ENCODE assay signal across 9 mouse cellular contexts in the genomic region with DNA sequence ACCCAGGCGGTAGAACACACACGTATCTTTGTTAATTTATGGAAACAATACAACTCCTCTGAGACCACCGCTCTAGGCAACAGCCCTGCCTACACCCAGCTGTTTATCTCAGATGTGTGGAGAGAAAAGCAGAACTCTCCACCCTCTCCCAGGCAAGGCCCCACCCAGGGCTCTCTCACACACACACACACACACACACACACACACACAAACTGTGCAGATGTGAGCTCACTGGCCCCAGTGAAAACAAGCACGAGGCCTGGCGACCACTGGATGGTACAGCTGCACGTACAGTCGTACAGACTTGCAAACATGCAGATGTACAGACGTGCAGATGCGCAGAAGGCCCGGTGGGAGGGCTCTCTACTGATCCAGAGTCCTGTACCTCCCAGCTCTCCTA. TPM values are rescaled to one million over a fixed set of nuclear protein-coding genes. Genes with fewer than 3 reads are reported as not detected.
DNase-seq lines count a peak whose midpoint lies in the region; ATAC-seq and TF ChIP-seq lines count a peak whose summit lies in the region.
"Had no signal": no experiment of that assay in that cellular context is flagged by ENCODE, and none has a peak within 500 bp of the region (broad histone marks: within the 10 kb centered on the region; RNA-seq: fewer than 3 reads in every experiment).

No protein-coding gene starts in this region.

- H3K4me1 ChIP-seq in G1E (ENCODE audit: insufficient read depth, low read depth, low read length): peaks cover 30% of the 10 kb centered on the region
- peaks cover 7% of the 10 kb centered on the region; the same call in 1 of the 2 replicates for H3K4me1 ChIP-seq in neural tube, embryonic 14.5 days (ENCODE audit: control insufficient read depth, insufficient read depth, low read length)

- peaks cover 35% of the 10 kb centered on the region; the same call in 1 of the 2 replicates for H3K27me3 ChIP-seq in G1E (ENCODE audit: insufficient read depth, low read length)
- no peaks in the 10 kb centered on the region for H3K27me3 ChIP-seq in neural tube, embryonic 14.5 days (ENCODE audit: control insufficient read depth, insufficient read depth, low read length)

- 0 out of 2 replicates have a peak overlapping the region, but pooled peaks have one; percentile 16 for H3K9ac ChIP-seq in neural tube, embryonic 14.5 days (replicated peaks; ENCODE audit: low read depth, low read length)

- intact Hi-C loops in gastrocnemius, adult 2 months (cut with DNase I): no loop called here

- no peak for TF ChIP-seq CTCF in gastrocnemius, adult 2 months (IDR thresholded peaks at IDR 0.05)
- TF ChIP-seq CTCF in G1E (IDR thresholded peaks at IDR 0.05; ENCODE audit: low read depth, low read length): no peak

- H3K4me3 ChIP-seq in gastrocnemius, adult 2 months: peak overlapping the region; percentile 48
- peak overlapping the region; percentile 37; the same call in 1 of the 2 replicates for H3K4me3 ChIP-seq in G1E (ENCODE audit: low read depth, low read length)
- H3K4me3 ChIP-seq in neural tube, embryonic 14.5 days (ENCODE audit: low read depth, low read length): no peak overlapping the region

- ATAC-seq in G1E (ENCODE audit: extremely low read depth, insufficient number of reproducible peaks, low FRiP score, poor library complexity, severe bottlenecking): peak; percentile 31
- ATAC-seq in hematopoietic stem cell, adult 5-6 weeks (replicated peaks in 1 of 2; ENCODE audit: insufficient read depth in 1 of 2, low FRiP score in 2 of 2, low TSS enrichment in 1 of 2, low read depth in 1 of 2, poor library complexity in 2 of 2, severe bottlenecking in 2 of 2): peak; percentile 49 to 55; a peak in 3 of 4 replicates
- ATAC-seq in neural tube, embryonic 14.5 days (ENCODE audit: low read depth): peak; percentile 71
- ATAC-seq in erythroid progenitor cell, adult 5-6 weeks (replicated peaks; ENCODE audit: low FRiP score, poor library complexity, severe bottlenecking): no peak

- peak overlapping the region; percentile 87 for H3K27ac ChIP-seq in gastrocnemius, adult 2 months
- H3K27ac ChIP-seq in neural tube, embryonic 14.5 days (ENCODE audit: low read depth, low read length): peak overlapping the region; percentile 64

- H3K9me3 ChIP-seq in G1E (replicated peaks): no peaks in the 10 kb centered on the region
- H3K9me3 ChIP-seq in neural tube, embryonic 14.5 days (ENCODE audit: control insufficient read depth, low read length): no peaks in the 10 kb centered on the region

- 49% methylated on average over 10 of the region's 10 CpGs for WGBS in neural tube, embryonic 14.5 days

- H3K4me2 ChIP-seq in neural tube, embryonic 14.5 days (ENCODE audit: low read depth, low read length): no peak overlapping the region

- peak; percentile 57 for DNase-seq in gastrocnemius, adult 2 months
- DNase-seq in gastrocnemius, adult 8-10 months (ENCODE audit: low spot score in 2 of 2): no peak
- peak; percentile 62 for DNase-seq in G1E (ENCODE audit: low spot score)
- DNase-seq in adrenal gland, adult 18-20 months (ENCODE audit: low spot score in 2 of 2): no peak
- no peak for DNase-seq in ovary, postnatal 10 days (ENCODE audit: low spot score)
- DNase-seq: layer of hippocampus, adult 9-11 months had no signal

- peaks cover 36% of the 10 kb centered on the region for H3K36me3 ChIP-seq in G1E (replicated peaks)
- no peaks in the 10 kb centered on the region for H3K36me3 ChIP-seq in neural tube, embryonic 14.5 days (ENCODE audit: control insufficient read depth, insufficient read depth, low read length)

RNA-seq across cellular contexts. Expression of gene Endou, which starts 13.8 kb away (rescaled TPM):
- under 1 TPM; 0.13 to 0.22 TPM for total RNA-seq in gastrocnemius, adult 2 months (2021)
- total RNA-seq in gastrocnemius, adult 8-10 months (2022): under 1 TPM; 0.19 to 0.49 (median 0.31) TPM
- total RNA-seq in G1E (2014; fragmentation: Nextera tagmentation) (not detected in 2 replicates), G1E (2017) (0.05 and 0.17 TPM in 2 replicates)
- polyA plus RNA-seq in G1E (2012): not detected in 2 replicates
- 1.4 and 3.4 TPM in 2 replicates for total RNA-seq in hematopoietic stem cell, adult 5-6 weeks (2017)
- polyA plus RNA-seq in neural tube, embryonic 14.5 days (2014; fragmentation: Nextera tagmentation; extraction: Ambion mirVana): 0.41 TPM in 1 of 2 replicates, not detected in the other
- 3.8 TPM in 1 of 2 replicates, not detected in the other for total RNA-seq in erythroid progenitor cell, adult 5-6 weeks (2015; ENCODE audit: low replicate concordance)
- not detected in 2 replicates for total RNA-seq in erythroid progenitor cell, adult 5-6 weeks (2017; ENCODE audit: low replicate concordance)
- 1 to 10 TPM in 1 of 2 experiments, under 1 TPM in 1; 0.30 to 1.2 TPM for total RNA-seq in adrenal gland, adult 18-20 months (2021)

RNA-seq across cellular contexts. Expression of gene Rapgef3, which starts 22.8 kb away (rescaled TPM):
- 10 to 100 TPM in 1 of 2 experiments, 1 to 10 TPM in 1; 9.8 to 13.6 TPM for total RNA-seq in gastrocnemius, adult 2 months (2021)
- total RNA-seq in gastrocnemius, adult 8-10 months (2022): 1 to 10 TPM; 5.1 to 6.3 (median 5.5) TPM
- total RNA-seq in G1E (2014; fragmentation: Nextera tagmentation) (not detected in 2 replicates), G1E (2017) (under 0.01 and 0.05 TPM in 2 replicates)
- polyA plus RNA-seq in G1E (2012): 0.23 and 0.25 TPM in 2 replicates
- 5.5 and 18.2 TPM in 2 replicates for total RNA-seq in hematopoietic stem cell, adult 5-6 weeks (2017)
- polyA plus RNA-seq in neural tube, embryonic 14.5 days (2014; fragmentation: Nextera tagmentation; extraction: Ambion mirVana): 6.7 and 9.5 TPM in 2 replicates
- total RNA-seq in erythroid progenitor cell, adult 5-6 weeks (2015; ENCODE audit: low replicate concordance): not detected in 2 replicates
- 3.9 TPM in 1 of 2 replicates, not detected in the other for total RNA-seq in erythroid progenitor cell, adult 5-6 weeks (2017; ENCODE audit: low replicate concordance)
- total RNA-seq in adrenal gland, adult 18-20 months (2021): 10 to 100 TPM; 13.2 to 25.2 TPM

RNA-seq across cellular contexts. Expression of gene Slc48a1, which starts 33.4 kb away (rescaled TPM):
- total RNA-seq in gastrocnemius, adult 2 months (2021): 10 to 100 TPM; 44.5 to 47.1 TPM
- 10 to 100 TPM; 40.0 to 52.7 (median 47.3) TPM for total RNA-seq in gastrocnemius, adult 8-10 months (2022)
- total RNA-seq in G1E (2014; fragmentation: Nextera tagmentation) (210 and 256 TPM in 2 replicates), G1E (2017) (108 and 116 TPM in 2 replicates)
- 113 and 125 TPM in 2 replicates for polyA plus RNA-seq in G1E (2012)
- 61.1 and 68.9 TPM in 2 replicates for total RNA-seq in hematopoietic stem cell, adult 5-6 weeks (2017)
- polyA plus RNA-seq in neural tube, embryonic 14.5 days (2014; fragmentation: Nextera tagmentation; extraction: Ambion mirVana): 94.5 and 104 TPM in 2 replicates
- 122 and 124 TPM in 2 replicates for total RNA-seq in erythroid progenitor cell, adult 5-6 weeks (2015; ENCODE audit: low replicate concordance)
- total RNA-seq in erythroid progenitor cell, adult 5-6 weeks (2017; ENCODE audit: low replicate concordance): 74.2 and 96.2 TPM in 2 replicates
- total RNA-seq in adrenal gland, adult 18-20 months (2021): 100 to 1,000 TPM; 114 to 139 TPM

RNA-seq across cellular contexts. Expression of gene Rpap3, which starts 39.3 kb away (rescaled TPM):
- 10 to 100 TPM; 11.4 to 13.3 TPM for total RNA-seq in gastrocnemius, adult 2 months (2021)
- 10 to 100 TPM; 12.5 to 13.9 (median 12.8) TPM for total RNA-seq in gastrocnemius, adult 8-10 months (2022)
- 14.6 and 19.8 TPM in 2 replicates for total RNA-seq in G1E (2014; fragmentation: Nextera tagmentation)
- 31.2 and 37.8 TPM in 2 replicates for total RNA-seq in G1E (2017)
- 17.8 and 21.6 TPM in 2 replicates for polyA plus RNA-seq in G1E (2012)
- 32.9 and 45.8 TPM in 2 replicates for total RNA-seq in hematopoietic stem cell, adult 5-6 weeks (2017)
- polyA plus RNA-seq in neural tube, embryonic 14.5 days (2014; fragmentation: Nextera tagmentation; extraction: Ambion mirVana): 41.5 and 46.3 TPM in 2 replicates
- total RNA-seq in erythroid progenitor cell, adult 5-6 weeks (2015; ENCODE audit: low replicate concordance): 4.2 and 5.0 TPM in 2 replicates
- 6.4 and 6.6 TPM in 2 replicates for total RNA-seq in erythroid progenitor cell, adult 5-6 weeks (2017; ENCODE audit: low replicate concordance)
- 10 to 100 TPM; 14.7 to 16.2 TPM for total RNA-seq in adrenal gland, adult 18-20 months (2021)

Comparison
In these comparisons a context has a peak if more than half of its experiments do, and no peak if none do; other contexts are left out.
1. DNase-seq: peak in gastrocnemius, adult 2 months (single experiment) and G1E (single experiment); none in gastrocnemius, adult 8-10 months (0 of 2), adrenal gland, adult 18-20 months (0 of 2) and ovary, postnatal 10 days (single experiment).